Mouse (Mus musculus): ENCODE measurements around the gene Ecm1. TPM values are rescaled to one million over a fixed set of nuclear protein-coding genes. Genes with fewer than 3 reads are reported as not detected.

The Ecm1 gene
- 100 to 1,000 TPM; 619 to 722 (median 665) TPM for total RNA-seq (2022)

DNA sequence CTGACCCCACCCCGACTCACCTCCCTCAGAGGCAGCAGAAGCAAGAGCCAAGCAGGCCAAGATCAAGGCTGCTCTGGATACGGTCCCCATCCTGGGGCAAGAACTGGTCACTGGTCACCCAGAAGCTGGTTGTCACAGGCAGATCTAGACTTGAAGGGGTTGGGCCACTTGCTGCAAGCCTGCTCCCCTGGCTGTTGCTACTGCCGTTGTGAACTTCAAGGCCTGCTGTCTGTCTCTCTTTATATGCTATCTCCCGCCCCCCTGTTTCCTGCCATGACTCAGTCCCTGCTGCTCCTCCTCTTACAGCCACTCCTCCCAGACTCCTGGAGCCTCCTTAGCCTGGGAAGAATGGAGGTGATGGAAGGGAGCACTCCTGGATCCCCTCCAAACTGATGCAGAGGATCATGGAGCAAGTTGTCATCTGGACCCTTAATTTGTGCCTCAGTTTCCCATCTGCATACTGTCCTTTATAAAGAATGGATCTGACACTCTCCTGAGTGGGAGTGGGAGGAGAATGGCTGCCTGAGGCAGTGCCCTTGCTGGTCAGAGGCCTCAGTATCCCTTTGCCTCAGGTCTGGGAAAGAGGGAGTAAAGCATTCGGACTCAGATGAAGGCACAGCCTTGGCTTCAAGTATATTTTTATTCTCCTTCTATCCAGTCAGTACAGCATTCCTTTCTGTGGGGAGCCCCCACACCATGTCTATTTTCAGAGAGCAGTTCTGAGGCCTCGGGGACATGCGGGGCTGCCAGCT, at the start of gene Ecm1:
Gene Ecm1 (minus strand): TSS at position 217 of the 752 bp plus-strand sequence.
- peak; percentile 88 for DNase-seq

GRCm38 (mm10) chr3:95785501-95785900, 46.1 kb upstream of the Ecm1 start:
- no peak for DNase-seq

DNA sequence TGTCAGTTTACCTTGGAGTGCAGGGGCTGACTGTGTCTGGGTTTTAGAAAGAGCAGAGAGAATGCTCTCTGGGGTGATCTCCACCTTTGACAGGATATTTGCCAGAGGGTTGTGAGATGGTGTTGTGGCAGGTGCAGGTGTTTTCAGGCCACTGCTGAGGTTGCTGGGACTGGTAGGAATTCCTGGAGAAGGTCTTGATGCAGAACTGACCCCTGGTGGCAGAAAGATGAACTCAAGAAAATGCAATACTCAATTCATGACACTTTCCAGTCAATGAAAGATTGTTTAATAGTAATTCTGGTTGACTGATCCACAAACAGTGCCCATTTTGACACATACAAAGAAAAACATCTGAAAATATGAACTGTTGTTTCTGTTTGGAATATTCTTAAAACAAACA, 32.6 kb upstream of the Ecm1 start:
- DNase-seq, result no peak

GRCm38 (mm10) chr3:95765534-95765933, 26.2 kb upstream of the Ecm1 start:
- no peak for DNase-seq

- DNase-seq, result no peak
These were observed 24.4 kb upstream of the Ecm1 start for GRCm38 (mm10) chr3:95763811-95764210.

DNA sequence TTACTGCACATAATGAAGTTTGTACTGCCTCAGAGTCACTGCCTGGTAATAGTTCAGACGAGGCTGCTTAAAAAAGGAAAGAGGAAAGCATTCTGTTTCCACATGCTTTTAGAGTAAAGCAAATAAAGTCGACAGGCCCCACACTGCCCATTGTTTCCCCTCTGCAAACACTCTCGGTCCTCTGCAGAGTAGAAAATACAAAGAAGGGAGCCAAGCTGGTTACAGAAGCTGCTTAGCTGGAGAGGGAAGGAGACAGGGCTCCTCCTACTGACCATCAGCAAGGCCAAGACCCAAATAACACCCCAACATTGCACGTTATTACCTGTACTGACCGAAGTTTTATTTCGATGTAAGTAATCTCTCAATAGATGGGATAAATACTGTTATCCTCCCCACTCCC, 23.6 kb upstream of the Ecm1 start:
- DNase-seq, result no peak

GRCm38 (mm10) chr3:95761771-95762170, 22.4 kb upstream of the Ecm1 start:
- no peak for DNase-seq

- no peak for DNase-seq
These were observed 21.3 kb upstream of the Ecm1 start for GRCm38 (mm10) chr3:95760656-95761055.

- no peak for DNase-seq
These were observed 20.7 kb upstream of the Ecm1 start, which contains the start of gene Tars2 for GRCm38 (mm10) chr3:95760106-95760505. Gene Tars2, minus strand, starts transcription at chr3:95760206.

DNA sequence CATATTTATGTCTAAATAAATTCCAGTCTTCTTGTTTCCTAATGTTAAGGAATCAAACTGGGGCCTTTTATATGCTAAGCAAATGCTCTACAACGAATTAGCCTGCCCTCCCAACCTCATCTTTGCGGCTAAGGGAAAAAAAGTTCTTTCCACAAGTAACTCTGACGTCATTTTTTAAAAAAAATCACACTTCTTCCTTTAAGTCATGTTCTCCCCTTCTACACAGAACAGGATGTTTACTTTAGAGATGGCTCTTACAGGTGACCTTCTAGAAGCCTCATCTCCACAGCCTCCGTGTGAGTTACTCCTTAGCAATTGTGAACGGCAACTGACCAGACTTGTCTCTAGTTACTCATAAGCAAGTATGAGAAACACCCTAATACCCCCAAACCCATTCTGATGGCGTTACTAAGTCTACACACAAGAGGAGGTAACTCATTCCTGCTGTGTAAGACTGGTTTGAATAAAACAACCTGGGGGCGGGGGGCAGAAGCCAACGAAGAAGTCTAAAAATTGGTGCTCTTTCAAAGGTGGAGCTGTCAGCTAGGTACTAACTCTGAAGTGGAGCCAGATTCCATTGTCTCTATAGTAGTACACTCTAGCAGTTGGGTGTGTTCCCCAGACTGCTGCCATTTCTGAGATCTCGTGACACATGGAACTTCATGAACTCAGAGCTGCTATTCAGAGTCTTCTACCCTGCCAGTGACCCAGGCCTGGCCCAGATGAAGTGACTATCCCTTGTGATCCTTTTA, 19.3 kb upstream of the Ecm1 start:
- DNase-seq, result no peak

DNA sequence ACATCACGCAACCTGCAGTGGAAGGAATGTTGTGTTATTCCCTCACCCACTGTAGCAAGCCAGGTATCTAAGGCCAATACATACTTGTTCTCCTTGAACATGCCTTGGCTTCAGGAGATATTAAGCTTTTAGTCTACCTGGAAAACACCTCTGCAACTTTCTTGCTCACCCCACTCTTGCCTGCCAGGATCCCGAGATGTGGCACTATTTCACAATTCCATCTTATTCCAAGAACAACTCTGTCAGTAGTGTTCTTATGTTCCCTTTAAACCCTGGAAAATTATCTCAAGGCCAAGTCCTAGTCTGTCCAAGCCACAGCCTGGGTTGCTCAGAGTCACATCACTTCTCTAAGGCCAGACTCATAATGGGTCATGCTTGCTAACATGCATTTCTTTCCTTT, 17.4 kb upstream of the Ecm1 start:
- no peak for DNase-seq

GRCm38 (mm10) chr3:95754345-95755206, 15.2 kb upstream of the Ecm1 start:
- DNase-seq, result peak; percentile 94

- no peak for DNase-seq
These were observed 13.6 kb upstream of the Ecm1 start for GRCm38 (mm10) chr3:95752935-95753334.

- no peak for DNase-seq
These were observed 1.0 kb upstream of the Ecm1 start for GRCm38 (mm10) chr3:95740406-95740805.

GRCm38 (mm10) chr3:95735071-95735670, 4.2 kb downstream of the Ecm1 start:
- DNase-seq, result no peak

DNA sequence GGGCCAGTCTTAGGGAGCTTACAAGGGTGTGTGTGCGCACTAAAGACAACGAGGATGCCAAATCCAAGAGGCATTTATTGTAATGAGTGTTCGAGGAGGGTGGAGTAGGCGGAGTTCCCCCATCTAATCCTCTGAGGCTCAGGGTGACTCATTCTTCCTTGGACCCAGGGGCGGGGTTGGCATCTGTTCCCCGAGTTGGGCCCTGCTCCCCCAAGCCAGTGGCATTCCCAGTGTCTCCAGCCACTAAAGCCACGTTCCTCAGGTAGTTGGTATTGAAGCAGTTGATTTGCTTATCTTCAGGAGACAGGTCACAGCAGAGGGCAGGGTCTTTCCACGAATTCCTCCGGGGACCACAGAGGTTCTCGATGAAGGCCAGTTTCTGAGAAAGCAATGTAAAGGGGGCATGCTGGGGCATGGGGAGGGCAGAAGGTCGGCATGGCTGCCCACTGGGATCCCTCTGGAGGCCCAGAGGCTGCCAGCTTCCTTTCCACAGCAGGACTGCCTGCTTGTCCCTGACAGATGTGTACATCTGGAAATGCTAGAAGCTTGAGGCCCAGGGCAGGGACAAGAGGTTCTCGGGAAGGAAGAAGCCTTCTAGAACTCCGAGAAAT, 5.2 kb downstream of the Ecm1 start:
- peak; percentile 69 for DNase-seq

DNA sequence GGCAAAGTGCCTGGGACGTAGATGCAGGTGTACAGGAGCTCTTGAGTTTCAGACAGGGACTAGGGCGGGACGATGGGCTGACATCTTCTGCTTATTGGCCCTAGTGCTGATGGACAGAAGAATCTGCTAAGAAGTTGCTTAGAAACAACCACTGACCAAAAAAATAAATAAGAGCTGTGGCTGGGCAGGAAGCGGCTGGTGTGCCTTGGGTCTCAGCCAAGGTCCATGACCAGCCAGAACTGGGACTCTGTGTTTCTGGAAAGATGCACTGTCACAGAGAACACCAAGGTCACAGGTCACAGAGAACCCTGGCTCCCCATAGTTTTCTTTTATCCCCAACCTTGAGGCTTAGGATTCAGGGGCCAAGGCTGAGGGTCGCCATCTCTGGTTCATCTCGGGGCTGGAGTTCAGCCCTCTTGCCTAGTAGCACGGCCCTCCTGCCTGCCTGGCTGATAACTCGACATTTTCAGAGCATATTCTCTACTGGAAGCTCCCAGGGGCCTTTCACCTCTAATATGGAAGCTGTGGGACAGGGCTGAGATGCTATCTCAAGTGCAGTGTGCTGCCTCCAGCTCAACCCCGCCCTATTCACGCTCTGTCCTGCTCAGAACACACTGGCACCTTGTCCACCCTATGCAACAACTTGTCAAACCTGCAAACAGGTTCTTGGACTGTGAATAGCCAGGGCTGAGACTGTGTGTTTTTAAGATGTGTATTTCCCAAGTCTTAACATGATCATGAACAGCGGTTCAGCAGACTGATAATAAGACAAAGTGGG, 6.4 kb downstream of the Ecm1 start:
- DNase-seq, result peak; percentile 82

DNA sequence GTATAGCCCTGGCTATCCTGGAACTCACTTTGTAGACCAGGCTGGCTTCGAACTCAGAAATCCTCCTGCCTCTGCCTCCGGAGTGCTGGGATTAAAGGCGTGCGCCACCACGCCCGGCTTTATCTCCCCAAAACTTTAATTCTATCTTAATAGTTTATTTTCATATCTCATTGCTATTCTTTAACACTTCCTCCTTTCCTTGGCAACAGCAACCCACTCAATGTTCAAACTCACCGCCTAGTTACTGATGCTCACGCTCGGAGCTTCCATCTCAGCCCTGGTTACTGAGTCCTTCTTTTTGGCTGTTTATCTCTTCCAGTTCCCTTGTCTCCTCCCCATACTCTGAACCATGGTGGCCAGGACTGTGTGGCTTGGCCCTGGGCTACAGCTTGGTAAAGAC, 7.1 kb downstream of the Ecm1 start:
- no peak for DNase-seq

DNA sequence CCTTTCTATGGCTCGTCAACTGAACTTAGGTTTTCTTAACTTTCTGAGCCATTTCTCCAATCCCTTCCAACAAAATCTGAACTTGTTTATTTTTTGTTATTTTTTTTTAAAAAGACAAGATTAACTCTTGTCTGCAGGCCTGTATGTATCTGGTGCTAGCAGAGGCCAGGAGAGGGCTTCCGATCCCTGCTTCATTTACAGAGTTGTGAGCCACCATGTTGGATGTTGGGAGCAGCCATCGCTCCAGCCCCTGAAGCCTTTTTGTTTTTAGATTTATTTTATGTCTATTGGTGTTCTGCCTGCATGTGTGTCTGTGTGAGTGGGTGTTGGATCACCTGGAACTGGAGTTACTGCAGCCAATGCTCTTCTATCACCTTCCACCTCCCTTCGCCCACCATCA, 7.6 kb downstream of the Ecm1 start:
- DNase-seq, result no peak

- peak; percentile 55 for DNase-seq
These were observed 8.9 kb downstream of the Ecm1 start for GRCm38 (mm10) chr3:95730431-95730830.

- no peak for DNase-seq
These were observed 10.5 kb downstream of the Ecm1 start for GRCm38 (mm10) chr3:95728906-95729305.

All from adrenal gland, adult 8-10 months (tissue).